Mouse (Mus musculus) forebrain, embryonic 13.5 days (tissue): ENCODE measurements around the gene Reg3d. TPM values are rescaled to one million over a fixed set of nuclear protein-coding genes. Genes with fewer than 3 reads are reported as not detected.

Experiments used
- ATAC-seq: fragments of 200-750 bp; cut with Nextera tagmentation; 2 replicates; pipeline ENCODE4 v1.8.0; 2017
- H3K27ac ChIP-seq: fragments of 300-500 bp; sonication (generic); 2 replicates; pipeline ENCODE4 v1.5.1; 2015; ENCODE audit warnings: inconsistent platforms, mild to moderate bottlenecking, moderate library complexity
- H3K27me3 ChIP-seq: fragments of 300-500 bp; sonication (generic); 2 replicates; pipeline ENCODE4 v1.6.1; 2015; ENCODE audit warnings: mild to moderate bottlenecking, inconsistent platforms
- H3K36me3 ChIP-seq: fragments of 300-500 bp; sonication (generic); 2 replicates; pipeline ENCODE4 v1.6.1; 2015; ENCODE audit warnings: mild to moderate bottlenecking, inconsistent platforms; ENCODE audit not compliant: poor library complexity, severe bottlenecking
- H3K4me1 ChIP-seq: fragments of 300-500 bp; sonication (generic); 2 replicates; pipeline ENCODE4 v1.6.1; 2015; ENCODE audit warnings: inconsistent platforms
- H3K4me2 ChIP-seq: fragments of 300-500 bp; sonication (generic); 2 replicates; pipeline ENCODE4 v1.6.1; 2015; ENCODE audit warnings: inconsistent platforms, mild to moderate bottlenecking, moderate library complexity
- H3K4me3 ChIP-seq: fragments of 300-500 bp; sonication (generic); 2 replicates; pipeline ENCODE4 v1.5.1; 2015; ENCODE audit warnings: mild to moderate bottlenecking, inconsistent platforms
- H3K9ac ChIP-seq: fragments of 300-500 bp; sonication (generic); 2 replicates; pipeline ENCODE4 v1.6.1; 2015; ENCODE audit warnings: mild to moderate bottlenecking, inconsistent platforms
- H3K9me3 ChIP-seq: fragments of 300-500 bp; sonication (generic); replicated peaks from 2 replicates; pipeline ENCODE4 v1.6.1; 2016; ENCODE audit warnings: inconsistent platforms
- polyA plus RNA-seq: library from polyadenylated mRNA; unstranded; fragments of >200 nt; fragmentation: Nextera tagmentation; extraction: Ambion mirVana; gene quantifications from 2 replicates; pipeline ENCODE4 v1.2.1, GENCODE M21; 2015

Reg3d gene
- polyA plus RNA-seq, 1 experiment from 2014 or later = not detected

DNA sequence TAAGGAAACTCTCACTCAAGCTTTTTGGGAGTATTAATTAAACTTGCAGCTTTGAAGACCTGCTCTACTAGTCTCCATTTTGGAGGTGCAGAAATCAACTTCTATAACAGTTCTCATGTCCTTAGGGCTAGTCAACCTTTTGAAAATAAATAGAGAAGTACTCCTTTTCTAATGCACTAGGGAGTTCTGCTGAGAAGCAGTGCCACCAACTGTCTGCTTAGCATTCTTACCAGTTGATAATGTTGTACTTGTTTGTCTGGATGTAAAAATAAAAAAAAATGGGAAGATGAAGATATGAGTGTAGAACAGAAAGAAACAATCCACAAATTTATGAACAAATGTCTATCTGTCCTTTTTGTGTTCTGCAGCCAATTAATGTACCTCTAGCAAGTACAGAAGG lies 50.9 kb downstream of the Reg3d start:
- Histone ChIP-seq H3K4me1 (no peaks in the 10 kb centered on the region), H3K4me3 (no peak overlapping the region), H3K9me3 (no peaks in the 10 kb centered on the region), H3K27me3 (no peaks in the 10 kb centered on the region), H3K4me2 (no peak overlapping the region), H3K9ac (no peak overlapping the region), H3K27ac (no peak overlapping the region), H3K36me3 (no peaks in the 10 kb centered on the region)
- ATAC-seq = no peak

Other genes starting within 250 kb of the Reg3d start
- gene Reg3b, start 8.2 kb downstream of the Reg3d start, polyA plus RNA-seq = not detected in 2 replicates
- not detected in 2 replicates for gene Reg3a, start 1.8 kb upstream of the Reg3d start, polyA plus RNA-seq
- not detected in 2 replicates for gene Reg2, start 16.8 kb upstream of the Reg3d start, polyA plus RNA-seq
- not detected in 2 replicates for gene Reg1, start 43.8 kb upstream of the Reg3d start, polyA plus RNA-seq
- gene Reg3g, start 90.0 kb upstream of the Reg3d start, polyA plus RNA-seq = not detected in 2 replicates